Mouse (Mus musculus): ENCODE measurements around the gene Rad51d. TPM values are rescaled to one million over a fixed set of nuclear protein-coding genes. Genes with fewer than 3 reads are reported as not detected.

Rad51d gene
- total and polyA plus RNA-seq, 2 experiments from 2014 or later, result 11.0 to 11.2 TPM

DNA sequence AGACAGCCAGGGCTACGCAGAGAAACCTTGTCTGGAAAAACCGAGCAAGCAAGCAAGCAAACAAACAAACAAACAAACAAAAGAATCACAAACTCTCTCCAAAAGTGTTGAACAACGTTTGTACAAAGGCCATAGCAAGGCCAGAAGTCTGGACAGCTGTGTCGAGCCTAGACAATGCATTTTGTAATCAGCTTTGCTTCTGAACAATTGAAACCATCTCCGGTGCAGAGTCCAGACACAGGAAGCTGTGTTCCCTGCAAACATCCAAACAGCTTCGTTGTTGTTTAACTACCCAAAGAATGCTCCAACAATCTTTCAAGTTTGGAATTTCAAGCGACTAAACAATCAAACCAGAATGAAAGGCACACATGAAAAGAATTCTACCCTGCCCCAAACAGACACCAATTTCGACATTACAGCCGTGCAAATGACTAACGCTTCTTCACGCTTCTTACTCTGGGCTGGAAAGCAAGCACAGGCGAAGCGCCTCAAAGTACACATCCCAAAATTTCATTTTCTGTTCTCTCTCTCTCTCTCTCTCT is 33.0 kb downstream of the Rad51d start:
- Histone ChIP-seq H3K9me3 (ENCODE audit: low read length) (no peaks in the 10 kb centered on the region), H3K27ac (ENCODE audit: low read depth, low read length) (no peak overlapping the region), H3K36me3 (ENCODE audit: insufficient read depth, low read length) (no peaks in the 10 kb centered on the region), H3K4me3 (ENCODE audit: low read depth, low read length) (no peak overlapping the region), H3K4me1 (ENCODE audit: insufficient read depth, low read length) (no peaks in the 10 kb centered on the region), H3K4me2 (ENCODE audit: low read depth, low read length, poor library complexity, severe bottlenecking) (no peak overlapping the region), H3K9ac (replicated peaks; ENCODE audit: low read length, poor library complexity, severe bottlenecking) (no peak overlapping the region), H3K27me3 (ENCODE audit: insufficient read depth, low read length) (no peaks in the 10 kb centered on the region)
- TF ChIP-seq CTCF (IDR thresholded peaks at IDR 0.05), result no peak
- WGBS, result 76% methylated on average over 13 of the region's 13 CpGs
- ATAC-seq (ENCODE audit: low FRiP score) (no peak), DNase-seq (ENCODE audit: low spot score) (no peak)

DNA sequence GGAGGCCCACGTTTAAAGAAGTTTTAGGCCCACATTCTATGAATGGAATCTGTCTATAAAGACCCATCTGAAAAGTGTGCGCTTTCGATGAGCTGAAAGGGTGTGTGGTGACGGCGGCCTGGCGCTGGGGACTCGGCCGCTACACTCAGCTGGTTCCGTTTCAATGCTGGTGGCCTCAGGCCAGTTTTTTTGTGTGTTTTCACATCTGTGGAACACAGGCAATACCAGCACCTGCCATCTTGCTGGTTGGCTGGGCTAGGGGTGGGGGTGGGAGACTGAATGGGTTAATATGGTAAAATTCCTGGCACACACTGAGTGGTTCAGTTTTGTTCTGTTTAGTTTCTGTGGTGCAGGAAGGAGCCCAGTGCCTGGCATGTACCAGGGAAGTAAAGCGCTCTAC is 34.4 kb downstream of the Rad51d start:
- DNase-seq (ENCODE audit: low spot score) (no peak), ATAC-seq (ENCODE audit: low FRiP score) (no peak)
- Histone ChIP-seq H3K27ac (ENCODE audit: low read depth, low read length) (no peak overlapping the region), H3K27me3 (ENCODE audit: insufficient read depth, low read length) (no peaks in the 10 kb centered on the region), H3K36me3 (ENCODE audit: insufficient read depth, low read length) (no peaks in the 10 kb centered on the region), H3K9me3 (ENCODE audit: low read length) (no peaks in the 10 kb centered on the region), H3K4me1 (ENCODE audit: insufficient read depth, low read length) (no peaks in the 10 kb centered on the region), H3K4me3 (ENCODE audit: low read depth, low read length) (no peak overlapping the region), H3K4me2 (ENCODE audit: low read depth, low read length, poor library complexity, severe bottlenecking) (no peak overlapping the region), H3K9ac (replicated peaks; ENCODE audit: low read length, poor library complexity, severe bottlenecking) (no peak overlapping the region)
- TF ChIP-seq CTCF (IDR thresholded peaks at IDR 0.05), result no peak
- WGBS, result 52% methylated on average over 10 of the region's 10 CpGs

DNA sequence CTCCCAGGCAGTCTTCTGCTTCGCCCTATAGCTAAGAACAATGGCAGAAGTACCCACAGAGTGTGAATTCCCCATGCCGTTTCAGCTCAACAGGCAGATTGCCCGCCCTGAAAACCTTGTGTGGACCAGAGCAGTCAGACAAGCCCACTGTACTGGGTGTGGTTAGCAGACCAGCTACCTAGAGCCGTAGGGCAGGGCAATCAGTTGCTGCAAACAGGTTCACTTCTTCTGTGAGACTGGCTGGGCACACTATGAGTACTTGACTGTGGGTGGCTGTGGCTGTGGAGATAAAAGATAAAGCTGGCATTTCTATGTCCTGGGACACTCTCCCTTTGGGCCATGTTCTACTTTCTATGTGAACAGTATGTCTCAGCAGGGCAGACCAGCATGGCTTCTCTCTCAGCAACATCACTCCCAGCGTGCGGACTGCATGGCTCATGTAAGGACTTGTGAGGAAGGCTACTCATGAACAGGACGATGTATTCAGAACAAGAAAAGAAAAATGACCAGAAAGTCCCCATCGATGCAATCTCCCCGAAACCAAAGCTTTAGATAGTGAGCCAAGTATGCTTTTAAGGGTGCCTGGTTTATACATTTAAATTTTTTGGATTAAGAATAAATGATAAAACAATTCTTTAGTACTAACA is 35.0 kb downstream of the Rad51d start:
- Histone ChIP-seq H3K4me1 (ENCODE audit: insufficient read depth, low read length) (no peaks in the 10 kb centered on the region), H3K9ac (replicated peaks; ENCODE audit: low read length, poor library complexity, severe bottlenecking) (no peak overlapping the region), H3K9me3 (ENCODE audit: low read length) (no peaks in the 10 kb centered on the region), H3K36me3 (ENCODE audit: insufficient read depth, low read length) (no peaks in the 10 kb centered on the region), H3K4me3 (ENCODE audit: low read depth, low read length) (no peak overlapping the region), H3K27ac (ENCODE audit: low read depth, low read length) (no peak overlapping the region), H3K27me3 (ENCODE audit: insufficient read depth, low read length) (no peaks in the 10 kb centered on the region), H3K4me2 (ENCODE audit: low read depth, low read length, poor library complexity, severe bottlenecking) (no peak overlapping the region)
- ATAC-seq (ENCODE audit: low FRiP score) (no peak), DNase-seq (ENCODE audit: low spot score) (no peak)
- TF ChIP-seq CTCF (IDR thresholded peaks at IDR 0.05), result no peak
- 77% methylated on average over 9 of the region's 9 CpGs for WGBS

DNA sequence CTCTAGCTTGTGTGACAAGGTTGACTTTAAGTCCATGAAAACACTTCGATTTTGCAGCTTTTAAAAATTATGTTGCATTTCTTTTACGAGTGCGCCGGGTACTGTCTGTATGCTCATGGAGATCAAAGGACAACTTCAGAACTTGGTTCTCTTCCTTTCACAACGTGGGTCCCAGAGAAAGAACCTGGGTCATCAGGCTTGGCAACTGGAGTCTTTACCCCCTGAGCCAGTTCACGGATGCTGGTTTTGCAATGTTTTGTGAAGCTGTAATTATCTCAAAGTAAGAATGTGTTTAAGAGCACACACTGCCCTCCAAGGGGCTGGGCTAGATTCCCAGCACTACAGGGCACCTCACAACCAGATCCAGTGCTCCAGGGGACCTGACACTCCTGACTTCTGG is 36.3 kb downstream of the Rad51d start:
- Histone ChIP-seq H3K4me3 (ENCODE audit: low read depth, low read length) (no peak overlapping the region), H3K36me3 (ENCODE audit: insufficient read depth, low read length) (no peaks in the 10 kb centered on the region), H3K4me1 (ENCODE audit: insufficient read depth, low read length) (no peaks in the 10 kb centered on the region), H3K27me3 (ENCODE audit: insufficient read depth, low read length) (no peaks in the 10 kb centered on the region), H3K4me2 (ENCODE audit: low read depth, low read length, poor library complexity, severe bottlenecking) (no peak overlapping the region), H3K9me3 (ENCODE audit: low read length) (no peaks in the 10 kb centered on the region), H3K27ac (ENCODE audit: low read depth, low read length) (no peak overlapping the region), H3K9ac (replicated peaks; ENCODE audit: low read length, poor library complexity, severe bottlenecking) (no peak overlapping the region)
- no peak for TF ChIP-seq CTCF (IDR thresholded peaks at IDR 0.05)
- ATAC-seq (ENCODE audit: low FRiP score) (no peak), DNase-seq (ENCODE audit: low spot score) (no peak)
- 89% methylated on average over 6 of the region's 6 CpGs for WGBS

DNA sequence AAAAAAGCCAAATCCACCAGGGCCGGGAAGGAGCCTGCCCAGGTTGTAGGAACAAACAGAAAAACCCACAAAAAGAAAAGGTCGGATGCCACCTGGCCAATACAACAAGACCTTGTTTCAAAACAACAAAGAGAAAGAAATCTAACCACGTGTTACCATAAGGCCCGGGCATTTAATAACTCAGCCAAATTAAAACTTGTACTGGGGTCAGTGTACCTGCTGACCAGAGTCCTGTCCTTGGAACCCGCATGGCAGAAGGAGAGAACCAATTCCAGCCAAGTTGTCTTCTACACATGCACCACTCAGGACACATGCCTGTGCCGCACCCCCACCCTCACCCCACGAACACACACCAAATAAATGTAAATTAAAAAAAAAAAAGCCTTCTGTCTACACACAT is 37.5 kb downstream of the Rad51d start:
- 91% methylated on average over 7 of the region's 7 CpGs for WGBS
- H3K27me3 ChIP-seq (ENCODE audit: insufficient read depth, low read length), result no peaks in the 10 kb centered on the region
- TF ChIP-seq CTCF (IDR thresholded peaks at IDR 0.05), result no peak
- no peaks in the 10 kb centered on the region for H3K36me3 ChIP-seq (ENCODE audit: insufficient read depth, low read length)
- no peaks in the 10 kb centered on the region for H3K4me1 ChIP-seq (ENCODE audit: insufficient read depth, low read length)
- H3K4me3 ChIP-seq (ENCODE audit: low read depth, low read length), result no peak overlapping the region
- H3K9ac ChIP-seq (replicated peaks; ENCODE audit: low read length, poor library complexity, severe bottlenecking), result no peak overlapping the region
- no peaks in the 10 kb centered on the region for H3K9me3 ChIP-seq (ENCODE audit: low read length)
- ATAC-seq (ENCODE audit: low FRiP score) (no peak), DNase-seq (ENCODE audit: low spot score) (no peak)
- H3K27ac ChIP-seq (ENCODE audit: low read depth, low read length), result no peak overlapping the region
- no peak overlapping the region for H3K4me2 ChIP-seq (ENCODE audit: low read depth, low read length, poor library complexity, severe bottlenecking)

DNA sequence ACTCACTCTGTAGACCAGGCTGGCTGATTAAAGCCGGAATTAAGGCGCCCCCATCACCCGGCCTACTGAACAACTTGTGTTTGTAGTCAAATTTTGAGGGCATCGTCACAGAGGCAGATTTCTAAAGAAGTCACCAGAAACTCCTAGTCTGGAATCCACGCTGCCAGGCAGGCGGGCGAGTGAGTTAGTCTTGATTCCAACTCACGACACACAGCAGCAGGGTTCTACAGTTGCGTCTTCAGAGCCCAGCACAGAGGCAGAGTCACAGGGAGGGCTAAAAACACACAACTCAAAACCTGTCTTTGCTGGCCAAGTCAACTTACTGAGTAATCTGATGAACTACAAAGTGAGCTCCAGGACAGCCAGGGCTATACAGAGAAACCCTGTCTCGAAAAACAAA is 37.9 kb downstream of the Rad51d start:
- ATAC-seq (ENCODE audit: low FRiP score) (no peak), DNase-seq (ENCODE audit: low spot score) (no peak)
- Histone ChIP-seq H3K4me1 (ENCODE audit: insufficient read depth, low read length) (no peaks in the 10 kb centered on the region), H3K27me3 (ENCODE audit: insufficient read depth, low read length) (no peaks in the 10 kb centered on the region), H3K9me3 (ENCODE audit: low read length) (no peaks in the 10 kb centered on the region), H3K9ac (replicated peaks; ENCODE audit: low read length, poor library complexity, severe bottlenecking) (no peak overlapping the region), H3K27ac (ENCODE audit: low read depth, low read length) (no peak overlapping the region), H3K36me3 (ENCODE audit: insufficient read depth, low read length) (no peaks in the 10 kb centered on the region), H3K4me3 (ENCODE audit: low read depth, low read length) (no peak overlapping the region), H3K4me2 (ENCODE audit: low read depth, low read length, poor library complexity, severe bottlenecking) (no peak overlapping the region)
- TF ChIP-seq CTCF (IDR thresholded peaks at IDR 0.05), result no peak
- 84% methylated on average over 10 of the region's 10 CpGs for WGBS
